Mouse (Mus musculus): ENCODE measurements around the gene Gm11034.

Gene Gm11034

GRCm38 (mm10) chr8:72215060-72215459 lies 1.6 kb upstream of the Gm11034 start:
- intact Hi-C loops (cut with DNase I), result no loop called here

- intact Hi-C loops (cut with DNase I), result no loop called here
Observed at GRCm38 (mm10) chr8:72212751-72213150, 685 bp downstream of the Gm11034 start, which contains the start of gene Cib3. Gene Cib3 (minus strand): TSS chr8:72212837.

- intact Hi-C loops (cut with DNase I), result no loop called here
Observed at GRCm38 (mm10) chr8:72211846-72212245, 1.6 kb downstream of the Gm11034 start.

GRCm38 (mm10) chr8:72210710-72211109 lies 2.7 kb downstream of the Gm11034 start:
- intact Hi-C loops (cut with DNase I), result no loop called here

GRCm38 (mm10) chr8:72210222-72210621 lies 3.2 kb downstream of the Gm11034 start:
- intact Hi-C loops (cut with DNase I), result no loop called here

GRCm38 (mm10) chr8:72208582-72208981 lies 4.9 kb downstream of the Gm11034 start:
- intact Hi-C loops (cut with DNase I), result loop anchor here (5.0 kb wide), 1 partner anchor 39 kb away; no protein-coding TSS in a partner anchor

- intact Hi-C loops (cut with DNase I), result no loop called here
Observed at GRCm38 (mm10) chr8:72197997-72198396, 15.4 kb downstream of the Gm11034 start.

GRCm38 (mm10) chr8:72192065-72192464 lies 21.4 kb downstream of the Gm11034 start:
- intact Hi-C loops (cut with DNase I), result no loop called here

- intact Hi-C loops (cut with DNase I), result no loop called here
Observed at GRCm38 (mm10) chr8:72190215-72190539, 23.3 kb downstream of the Gm11034 start.

- intact Hi-C loops (cut with DNase I), result no loop called here
Observed at GRCm38 (mm10) chr8:72189417-72190214, 23.8 kb downstream of the Gm11034 start, which contains the start of gene Hsh2d. Gene Hsh2d (plus strand): TSS chr8:72189638.

GRCm38 (mm10) chr8:72187793-72188331 lies 25.6 kb downstream of the Gm11034 start:
- intact Hi-C loops (cut with DNase I), result no loop called here

GRCm38 (mm10) chr8:72183554-72184202 lies 29.8 kb downstream of the Gm11034 start:
- intact Hi-C loops (cut with DNase I), result loop anchor here (5.0 kb wide), 1 partner anchor 39 kb away; no protein-coding TSS in a partner anchor

GRCm38 (mm10) chr8:72177346-72177925 lies 36.0 kb downstream of the Gm11034 start:
- intact Hi-C loops (cut with DNase I), result loop anchor here (5.0 kb wide), 2 partner anchors 65 to 80 kb away; partner anchors contain the start of gene Ap1m1

- intact Hi-C loops (cut with DNase I), result no loop called here
Observed at GRCm38 (mm10) chr8:72169681-72170249, 43.7 kb downstream of the Gm11034 start.

- intact Hi-C loops (cut with DNase I), result no loop called here
Observed at GRCm38 (mm10) chr8:72169098-72169668, 44.3 kb downstream of the Gm11034 start.
